Mouse (Mus musculus) megakaryocyte, embryonic 14.5 days (primary cell): ENCODE measurements around the gene 4921524J17Rik. TPM values are rescaled to one million over a fixed set of nuclear protein-coding genes. Genes with fewer than 3 reads are reported as not detected.

Experiments
- H3K27me3 ChIP-seq: replicated peaks from 2 replicates; pipeline ENCODE3; 2012; ENCODE audit warnings: inconsistent platforms
- H3K36me3 ChIP-seq: replicated peaks from 2 replicates; pipeline ENCODE3; 2012; ENCODE audit warnings: low read length, inconsistent platforms, mixed read lengths
- H3K4me1 ChIP-seq: 2 replicates; pipeline ENCODE4 v1.6.1; 2012; ENCODE audit warnings: inconsistent platforms
- H3K4me3 ChIP-seq: replicated peaks from 2 replicates; pipeline ENCODE3; 2012; ENCODE audit warnings: moderate library complexity, mild to moderate bottlenecking, inconsistent platforms
- H3K9me3 ChIP-seq: 2 replicates; pipeline ENCODE4 v1.6.1; 2012; ENCODE audit warnings: inconsistent platforms
- FLI1 ChIP-seq: IDR thresholded peaks from 2 replicates; pipeline ENCODE4 v1.6.1; 2012; ENCODE audit warnings: low read length, inconsistent platforms, mixed read lengths
- GATA1 ChIP-seq: IDR thresholded peaks from 3 replicates; pipeline ENCODE4 v1.6.1; 2012; ENCODE audit warnings: mixed read lengths, low read length, inconsistent platforms, borderline replicate concordance
- polyA plus RNA-seq: library from polyadenylated mRNA; stranded (reverse); fragments of >175 nt; gene quantifications from 2 replicates; pipeline ENCODE4 v1.2.3, GENCODE M21; 2012; ENCODE audit warnings: low replicate concordance; ENCODE audit not compliant: insufficient read depth

The 4921524J17Rik gene
- polyA plus RNA-seq, 1 experiment = 34.8 TPM

- Histone ChIP-seq H3K9me3 (0 out of 2 replicates have a peak, but pooled peaks cover 4% of the 10 kb centered on the region), H3K4me1 (peaks cover 38% of the 10 kb centered on the region), H3K27me3 (no peaks in the 10 kb centered on the region), H3K4me3 (no peak overlapping the region), H3K36me3 (peaks cover 16% of the 10 kb centered on the region)
- no peak for TF ChIP-seq GATA1
- no peak for TF ChIP-seq FLI1
Observed at GRCm38 (mm10) chr8:85393199-85393598, 39.4 kb downstream of the 4921524J17Rik start.

- Histone ChIP-seq H3K4me1 (peaks cover 22% of the 10 kb centered on the region), H3K9me3 (0 out of 2 replicates have a peak, but pooled peaks cover 4% of the 10 kb centered on the region), H3K27me3 (no peaks in the 10 kb centered on the region), H3K4me3 (no peak overlapping the region), H3K36me3 (peaks cover 16% of the 10 kb centered on the region)
- TF ChIP-seq GATA1 (no peak), FLI1 (no peak)
Observed at GRCm38 (mm10) chr8:85391438-85391837, 41.2 kb downstream of the 4921524J17Rik start.

GRCm38 (mm10) chr8:85386205-85386604, 46.4 kb downstream of the 4921524J17Rik start, which contains the start of gene Mylk3:
Gene Mylk3, minus strand, starts transcription at chr8:85386345.
- TF ChIP-seq FLI1 = no peak
- no peak for TF ChIP-seq GATA1

GRCm38 (mm10) chr8:85381926-85382325, 50.7 kb downstream of the 4921524J17Rik start:
- Histone ChIP-seq H3K9me3 (no peaks in the 10 kb centered on the region), H3K36me3 (no peaks in the 10 kb centered on the region), H3K27me3 (no peaks in the 10 kb centered on the region), H3K4me1 (peaks cover 64% of the 10 kb centered on the region), H3K4me3 (no peak overlapping the region)
- TF ChIP-seq FLI1 = no peak
- TF ChIP-seq GATA1 = no peak

More at GRCm38 (mm10) chr8:85386205-85386604, 46.4 kb downstream of the 4921524J17Rik start, which contains the start of gene Mylk3:
- Histone ChIP-seq H3K4me1 (peaks cover 29% of the 10 kb centered on the region), H3K4me3 (no peak within 1 kb of the TSS), H3K9me3 (no peaks in the 10 kb centered on the region), H3K27me3 (no peaks in the 10 kb centered on the region), H3K36me3 (peaks cover 5% of the 10 kb centered on the region)

GRCm38 (mm10) chr8:85380824-85381209, 51.8 kb downstream of the 4921524J17Rik start:
- peak overlapping the region; percentile 82 for H3K4me3 ChIP-seq
- TF ChIP-seq FLI1 (no peak), GATA1 (no peak; the same call in 2 of the 3 replicates)
- H3K9me3 ChIP-seq = no peaks in the 10 kb centered on the region
- H3K27me3 ChIP-seq = no peaks in the 10 kb centered on the region
- H3K4me1 ChIP-seq = peaks cover 69% of the 10 kb centered on the region
- no peaks in the 10 kb centered on the region for H3K36me3 ChIP-seq

- H3K27me3 ChIP-seq = no peaks in the 10 kb centered on the region
- TF ChIP-seq FLI1 (no peak), GATA1 (no peak)
- H3K4me1 ChIP-seq = peaks cover 69% of the 10 kb centered on the region
- peak overlapping the region; percentile 82 for H3K4me3 ChIP-seq
- H3K9me3 ChIP-seq = no peaks in the 10 kb centered on the region
- no peaks in the 10 kb centered on the region for H3K36me3 ChIP-seq
Observed at GRCm38 (mm10) chr8:85380123-85380823, 52.4 kb downstream of the 4921524J17Rik start.

GRCm38 (mm10) chr8:85379142-85379781, 53.4 kb downstream of the 4921524J17Rik start:
- TF ChIP-seq FLI1 (no peak), GATA1 (no peak)
- no peaks in the 10 kb centered on the region for H3K9me3 ChIP-seq
- H3K4me3 ChIP-seq = peak overlapping the region; percentile 3
- peaks cover 66% of the 10 kb centered on the region for H3K4me1 ChIP-seq
- H3K36me3 ChIP-seq = no peaks in the 10 kb centered on the region
- no peaks in the 10 kb centered on the region for H3K27me3 ChIP-seq

- Histone ChIP-seq H3K4me1 (peaks cover 60% of the 10 kb centered on the region), H3K4me3 (no peak overlapping the region), H3K36me3 (no peaks in the 10 kb centered on the region), H3K9me3 (no peaks in the 10 kb centered on the region), H3K27me3 (no peaks in the 10 kb centered on the region)
- TF ChIP-seq FLI1 (no peak), GATA1 (no peak)
Observed at GRCm38 (mm10) chr8:85376516-85376915, 56.1 kb downstream of the 4921524J17Rik start.

GRCm38 (mm10) chr8:85374286-85374685, 58.3 kb downstream of the 4921524J17Rik start:
- Histone ChIP-seq H3K36me3 (no peaks in the 10 kb centered on the region), H3K4me1 (peaks cover 37% of the 10 kb centered on the region), H3K27me3 (no peaks in the 10 kb centered on the region), H3K4me3 (no peak overlapping the region), H3K9me3 (no peaks in the 10 kb centered on the region)
- TF ChIP-seq FLI1 (no peak), GATA1 (no peak)
